Mouse (Mus musculus) cerebellum, postnatal 4 days (tissue): Measurements from ENCODE around the gene Zfp800.

Source experiments
- DNase-seq, 2 experiments: peaks; one replicate each; pipeline ENCODE4 v3.0.0; 2022; ENCODE audit warnings: low spot score in 2 of 2, mixed read lengths in 1 of 2

Zfp800 gene

GRCm38 (mm10) chr6:28315208-28315607 lies 82.6 kb downstream of the Zfp800 start:
- DNase-seq: no peak

DNA sequence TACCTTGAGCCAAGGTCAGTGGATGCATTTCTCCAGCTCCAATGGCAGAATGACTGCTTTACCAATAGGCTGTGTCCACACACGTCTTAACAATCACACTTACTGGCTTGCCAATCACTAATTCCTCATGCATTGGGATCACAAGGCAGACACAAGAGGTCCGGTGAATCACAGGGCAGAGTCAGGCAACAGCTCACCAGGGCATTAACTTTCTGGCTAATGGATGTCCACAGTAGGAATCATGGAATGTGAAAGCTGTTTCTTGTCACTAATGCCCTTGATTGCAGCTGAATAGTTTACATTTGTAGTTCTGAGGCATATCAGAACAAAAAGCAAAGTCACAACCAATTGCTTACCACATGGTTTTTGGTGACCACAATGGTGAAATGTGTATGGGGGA lies 85.7 kb downstream of the Zfp800 start:
- no peak for DNase-seq

DNA sequence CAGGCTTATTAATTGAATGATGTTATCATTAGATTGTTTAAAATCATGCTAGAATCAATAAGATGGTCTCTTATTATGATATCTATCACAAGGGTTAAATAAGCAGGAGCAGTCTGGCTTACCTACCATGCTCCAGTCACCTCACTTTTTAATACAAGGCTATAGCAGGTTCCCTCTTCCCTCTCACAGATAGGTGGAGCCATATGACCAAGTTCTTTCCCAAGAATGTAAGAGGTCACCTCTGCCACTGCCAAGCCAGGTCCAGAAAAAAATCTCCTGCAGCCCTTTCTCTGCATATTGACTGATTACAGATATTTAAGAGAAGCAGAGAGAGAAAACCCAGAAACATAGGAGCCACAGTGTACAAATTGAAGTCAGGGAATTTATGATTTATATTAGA lies 88.1 kb downstream of the Zfp800 start:
- no peak for DNase-seq

- DNase-seq: no peak
Measured at GRCm38 (mm10) chr6:28308929-28309328, 88.9 kb downstream of the Zfp800 start.

- DNase-seq: no peak
Measured at GRCm38 (mm10) chr6:28306702-28307101, 91.1 kb downstream of the Zfp800 start.

DNA sequence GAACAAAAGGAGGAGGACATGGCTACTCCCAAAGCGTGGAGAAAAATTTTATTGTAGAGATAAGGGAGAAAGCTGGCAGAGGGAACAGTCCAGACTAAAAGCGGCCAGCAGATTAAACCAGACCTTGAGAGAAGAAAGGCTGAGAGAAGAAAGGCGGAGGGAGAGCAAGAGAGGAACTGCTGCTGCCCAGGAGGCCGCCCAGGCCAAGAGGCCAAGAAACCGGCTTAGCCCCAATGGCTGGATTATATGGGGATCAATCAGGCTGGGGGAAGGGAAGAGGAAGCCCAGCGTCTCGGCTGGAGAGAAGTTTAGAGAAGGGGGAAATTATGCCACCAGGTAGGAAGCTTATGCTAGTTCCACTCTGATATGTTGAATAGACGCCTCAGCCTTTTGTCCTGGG lies 101.5 kb downstream of the Zfp800 start:
- DNase-seq: no peak

DNA sequence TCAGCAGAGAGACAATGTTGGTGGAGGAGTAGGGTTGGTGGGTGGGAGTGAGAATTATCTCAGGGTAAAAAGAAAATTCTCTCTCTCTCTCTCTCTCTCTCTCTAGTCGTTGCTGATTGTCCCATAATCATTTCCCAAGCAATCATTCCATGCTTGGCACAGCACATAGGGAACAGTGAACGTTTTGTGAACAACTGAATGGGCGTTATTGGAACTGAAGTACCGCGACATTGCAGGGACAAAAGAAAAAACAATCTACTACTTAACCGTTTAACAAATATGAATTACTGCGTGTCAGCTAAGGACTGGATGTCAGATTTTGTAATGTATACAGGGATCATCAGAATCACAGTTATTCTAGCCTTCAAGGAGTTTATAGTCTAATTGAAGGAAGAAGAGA lies 102.2 kb downstream of the Zfp800 start:
- no peak for DNase-seq

- DNase-seq: no peak
Measured at GRCm38 (mm10) chr6:28292810-28293209, 105.0 kb downstream of the Zfp800 start.

GRCm38 (mm10) chr6:28279886-28280285 lies 117.9 kb downstream of the Zfp800 start:
- no peak for DNase-seq

GRCm38 (mm10) chr6:28262198-28262621 lies 135.6 kb downstream of the Zfp800 start:
- DNase-seq: peak; percentile 3 to 22

- DNase-seq: peak; percentile 75 to 82
Measured at GRCm38 (mm10) chr6:28261307-28262197, 136.3 kb downstream of the Zfp800 start.

DNA sequence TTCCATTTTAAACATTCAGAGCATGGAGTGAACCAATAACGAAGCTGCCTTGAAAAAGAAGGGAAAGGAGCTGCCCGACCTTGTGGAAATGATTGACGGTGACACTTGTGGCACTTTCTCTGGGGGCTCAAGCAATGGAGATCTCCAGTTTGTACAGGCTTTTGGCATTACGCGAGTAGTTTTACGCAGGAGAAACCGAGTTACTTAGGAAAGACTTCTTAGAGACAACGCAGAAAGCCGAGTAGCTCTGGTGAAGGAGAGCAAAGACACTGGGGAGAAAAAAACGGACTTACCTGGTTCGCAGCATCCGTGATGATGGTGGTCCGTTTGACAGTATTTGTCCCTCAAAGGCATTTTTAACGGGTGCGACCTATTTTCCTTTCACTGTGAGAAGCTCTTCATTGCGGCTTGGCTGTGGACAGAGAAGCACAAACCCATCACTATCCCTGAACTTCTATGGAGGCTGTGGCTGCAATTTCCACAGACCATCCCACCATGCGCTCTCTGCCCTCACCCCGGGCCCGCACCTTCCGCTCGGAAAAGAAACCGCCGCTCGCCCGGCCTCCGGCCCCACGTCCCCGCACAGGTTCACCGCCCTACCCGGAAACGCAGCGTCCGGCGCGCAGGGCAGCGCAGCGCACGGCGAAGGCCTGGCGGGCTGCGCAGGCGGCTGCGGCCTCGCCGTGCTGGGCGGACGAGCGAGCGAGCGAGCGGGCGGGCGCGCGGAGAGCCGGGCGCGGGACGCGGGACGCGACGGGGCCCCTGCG lies 137.2 kb downstream of the Zfp800 start:
- peak; percentile 22 for DNase-seq

- no peak for DNase-seq
Measured at GRCm38 (mm10) chr6:28259750-28260149, 138.1 kb downstream of the Zfp800 start.

DNA sequence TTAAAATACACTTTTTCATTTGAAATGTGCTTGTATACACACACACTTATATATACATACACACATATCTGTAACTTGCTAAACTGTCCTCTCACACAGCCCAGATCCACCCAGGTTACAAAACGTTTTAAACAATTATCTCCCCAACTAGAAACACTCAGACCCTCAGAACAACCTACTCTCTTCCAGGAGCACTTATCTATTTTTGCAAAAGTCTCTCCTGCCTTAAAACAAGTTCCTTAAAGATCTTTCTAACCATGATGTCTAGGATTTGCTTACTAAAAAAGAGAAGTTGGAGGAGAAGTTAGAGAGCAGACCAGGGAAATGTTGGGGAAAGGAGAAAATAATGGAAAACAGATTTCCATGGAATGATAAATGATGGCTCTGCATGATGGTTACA lies 139.4 kb downstream of the Zfp800 start:
- no peak for DNase-seq

- no peak for DNase-seq
Measured at GRCm38 (mm10) chr6:28257772-28258171, 140.0 kb downstream of the Zfp800 start.

DNA sequence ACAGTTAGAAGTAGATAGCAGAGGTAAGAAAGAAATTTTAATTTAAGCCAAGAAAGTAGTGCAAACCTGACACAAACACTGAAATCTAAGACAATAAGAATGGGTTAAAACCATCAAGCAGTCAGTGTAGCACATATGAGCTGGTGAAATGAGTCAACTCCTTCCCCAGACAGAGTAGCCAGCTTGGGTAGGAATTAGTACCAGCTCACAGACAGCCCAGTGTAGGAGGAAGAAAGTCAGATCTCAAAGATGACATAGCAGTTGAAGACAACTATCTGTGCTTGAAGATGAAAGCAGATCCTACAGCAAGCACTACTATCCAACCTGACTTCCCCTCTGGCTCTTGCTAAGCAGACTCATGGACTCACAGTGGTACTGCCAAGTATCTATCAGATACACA lies 145.0 kb downstream of the Zfp800 start:
- no peak for DNase-seq

- no peak for DNase-seq
Measured at GRCm38 (mm10) chr6:28248211-28248610, 149.6 kb downstream of the Zfp800 start.

- no peak for DNase-seq
Measured at GRCm38 (mm10) chr6:28232618-28233361, 165.0 kb downstream of the Zfp800 start.

DNA sequence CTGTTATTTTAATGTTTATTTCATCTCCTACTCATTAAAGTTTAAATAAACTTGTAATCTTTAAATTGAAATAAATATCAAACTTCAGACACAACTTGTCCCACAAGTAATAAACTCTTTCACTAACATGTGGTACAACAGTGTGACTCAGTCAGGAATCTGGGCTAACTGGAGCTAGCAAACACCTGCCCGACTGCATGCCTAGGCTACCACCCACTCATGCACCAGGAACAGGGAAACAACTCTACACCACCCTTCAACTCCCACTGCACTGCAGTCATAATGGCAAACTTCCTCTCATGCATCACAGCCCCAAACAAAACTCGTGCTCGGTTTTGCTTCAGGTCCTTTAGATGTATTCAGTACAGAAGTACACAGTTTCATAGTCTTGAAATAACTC lies 169.7 kb downstream of the Zfp800 start:
- no peak for DNase-seq

- DNase-seq: no peak
Measured at GRCm38 (mm10) chr6:28221017-28221416, 176.8 kb downstream of the Zfp800 start.

DNA sequence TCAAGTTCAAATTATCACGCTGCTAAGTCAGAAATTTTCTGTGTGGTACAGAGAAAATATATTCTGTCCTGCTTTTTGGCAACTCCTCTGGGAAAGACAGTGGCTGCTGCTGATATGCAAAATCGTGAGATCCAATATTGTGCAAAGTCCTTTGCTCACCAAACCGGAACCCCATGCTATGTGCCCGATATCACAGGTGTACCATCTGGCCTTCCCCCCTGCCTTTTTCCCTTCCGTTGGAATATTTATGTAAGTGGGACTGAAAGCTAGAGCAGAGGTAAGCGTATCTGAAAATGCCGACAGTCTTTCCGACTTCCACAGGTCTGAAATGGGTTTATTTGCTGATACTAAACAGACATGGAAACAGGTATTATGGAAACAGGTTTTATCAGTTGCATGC lies 179.4 kb downstream of the Zfp800 start:
- DNase-seq: no peak

DNA sequence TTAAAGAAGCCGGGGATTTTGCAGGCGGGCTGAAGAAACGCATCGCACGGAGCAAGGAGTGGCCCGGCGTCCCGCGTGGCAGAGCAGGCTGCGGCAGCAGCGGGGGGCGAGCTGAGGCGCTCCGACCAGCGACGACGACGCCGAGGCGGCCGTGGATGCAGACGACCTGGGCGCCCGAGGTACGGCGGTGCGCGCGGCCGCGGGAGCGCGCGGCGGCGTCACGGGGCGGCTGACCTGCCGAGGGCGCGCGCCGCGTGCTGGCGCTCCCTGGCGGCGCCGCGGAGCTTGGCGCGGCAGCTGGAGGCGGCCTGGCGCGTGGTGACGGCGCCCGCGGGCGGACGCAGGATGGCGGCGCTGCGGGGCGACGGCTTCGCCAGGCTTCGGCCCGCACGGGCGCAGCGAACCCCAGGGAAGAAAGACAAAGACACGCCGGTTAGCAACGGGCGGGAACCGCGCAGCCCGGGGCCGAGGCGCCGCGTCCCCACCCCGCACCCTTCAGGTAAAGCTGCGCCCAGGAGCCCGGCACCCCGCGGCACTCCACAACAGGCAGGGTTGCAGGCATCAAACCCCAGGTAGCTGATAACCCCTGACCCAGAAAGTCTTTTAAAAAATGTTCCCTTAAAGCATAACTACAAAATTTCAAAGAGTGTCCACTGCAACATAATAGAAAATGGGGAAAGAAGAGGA lies 182.4 kb downstream of the Zfp800 start:
- DNase-seq: peak; percentile 27 to 63
